Mouse (Mus musculus): Measurements from ENCODE around the gene Abhd13.

Abhd13 gene

DNA sequence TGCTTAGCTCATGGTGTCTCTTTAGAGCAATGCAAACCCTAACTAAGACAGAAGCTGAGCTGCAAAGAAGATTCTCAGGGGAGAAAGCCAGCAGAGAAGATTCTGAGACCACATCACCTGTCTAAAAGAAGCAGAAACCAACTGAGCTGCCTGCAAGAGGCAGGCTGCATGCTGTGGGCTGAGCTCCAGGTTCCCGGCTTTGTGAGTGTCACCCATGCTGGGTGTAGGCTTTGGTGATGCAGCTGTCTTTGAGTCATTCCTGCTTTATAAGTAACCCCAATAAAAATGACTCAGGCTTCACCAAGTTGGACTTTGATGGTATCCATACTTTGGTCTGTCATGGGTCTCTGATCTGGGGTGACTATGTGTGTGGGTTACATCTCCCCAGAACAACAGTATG, 38.7 kb downstream of the Abhd13 start:
- no peak for DNase-seq (ENCODE audit: low spot score)

DNA sequence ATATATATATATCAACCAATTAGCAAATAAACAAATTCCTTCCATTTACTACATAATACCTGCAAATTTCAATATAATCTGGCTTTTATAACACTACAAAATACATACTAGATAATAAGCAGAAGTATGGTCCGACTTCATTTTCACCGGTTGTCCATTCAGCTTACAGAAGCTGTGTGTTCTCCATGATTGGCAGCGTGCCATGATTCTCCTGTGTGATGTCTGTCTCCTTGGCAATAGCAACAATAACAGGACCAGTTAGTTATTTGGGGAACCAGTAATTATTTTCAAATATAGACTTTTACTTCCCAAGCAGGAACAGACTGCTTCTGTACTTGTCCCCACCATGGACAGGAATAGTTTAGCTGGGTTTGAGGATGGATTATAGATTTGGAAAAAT, 39.7 kb downstream of the Abhd13 start:
- no peak for DNase-seq (ENCODE audit: low spot score)

DNA sequence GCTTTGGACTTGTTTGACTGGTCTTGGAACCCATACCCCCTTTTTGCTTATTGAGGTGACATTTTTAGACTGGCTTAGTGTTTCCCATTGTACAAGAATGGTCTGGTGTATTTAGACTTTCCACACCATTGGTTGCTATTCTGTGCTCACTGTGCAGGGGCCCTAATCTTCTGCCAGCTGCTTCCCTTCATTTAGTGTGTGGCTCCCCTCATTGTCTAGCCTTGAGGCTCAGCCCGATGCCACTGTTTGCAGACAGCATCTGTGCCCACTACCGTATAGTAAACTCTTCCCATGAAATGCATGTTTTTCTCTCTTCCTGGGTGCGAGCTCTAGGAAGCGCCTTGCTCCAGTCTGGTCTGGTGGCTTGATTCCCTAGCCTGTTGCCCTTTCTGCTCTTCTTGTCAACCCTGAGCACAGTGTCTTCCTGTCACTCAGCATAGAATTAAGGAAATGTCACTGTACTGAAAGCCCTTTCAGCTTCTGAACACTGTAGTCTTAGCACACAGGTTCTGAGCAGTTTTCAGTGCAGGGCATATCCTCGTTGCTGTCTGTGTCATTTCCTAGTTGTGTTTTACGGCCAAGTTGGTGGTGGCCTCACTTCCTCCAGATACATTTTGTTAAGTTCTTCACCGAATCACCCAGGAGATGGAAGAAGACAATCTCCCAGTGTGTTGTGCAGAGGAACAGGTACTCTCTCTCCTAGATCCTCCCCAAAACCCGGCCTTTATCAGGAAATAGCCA, 53.0 kb downstream of the Abhd13 start:
- DNase-seq (ENCODE audit: low spot score): no peak

- DNase-seq (ENCODE audit: low spot score): no peak
Observed at GRCm38 (mm10) chr8:10031177-10031576, 53.7 kb downstream of the Abhd13 start.

DNA sequence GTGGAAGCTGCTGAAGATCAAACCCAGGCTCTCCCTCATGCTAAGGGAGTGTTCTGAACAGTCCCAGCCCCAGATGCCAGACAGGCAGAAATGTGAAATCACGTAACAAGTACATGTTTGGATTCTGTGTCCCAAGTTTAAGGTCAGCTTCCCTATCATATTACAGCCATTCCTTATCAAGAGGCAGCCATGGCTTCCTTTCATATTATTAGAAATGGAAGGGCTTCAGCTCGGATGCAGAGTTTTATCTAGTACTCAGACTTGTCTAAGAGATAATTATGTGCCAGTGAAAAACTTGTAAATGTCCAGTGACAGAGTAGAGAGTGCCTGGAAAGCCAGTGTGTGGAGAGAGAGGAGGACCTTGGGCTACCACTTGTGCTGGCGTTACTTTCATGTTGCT, 63.4 kb downstream of the Abhd13 start:
- no peak for DNase-seq (ENCODE audit: low spot score)

Measured in ovary, adult 18-20 months (tissue).